Mouse (Mus musculus): ENCODE results near the gene Coasy. TPM values are rescaled to one million over a fixed set of nuclear protein-coding genes. Genes with fewer than 3 reads are reported as not detected.
A peak's percentile ranks its signal among the peaks of the same experiment; 100 is the strongest.

Coasy gene
- total RNA-seq, 1 experiment from 2014 or later: 11.4 TPM

GRCm38 (mm10) chr11:101061049-101061448, 21.3 kb upstream of the Coasy start:
- no peak for ATAC-seq (replicated peaks; ENCODE audit: insufficient number of reproducible peaks, low FRiP score, low TSS enrichment, poor library complexity, severe bottlenecking)

GRCm38 (mm10) chr11:101062165-101062884, 20.0 kb upstream of the Coasy start:
- no peak for ATAC-seq (replicated peaks; ENCODE audit: insufficient number of reproducible peaks, low FRiP score, low TSS enrichment, poor library complexity, severe bottlenecking)

- no peak for ATAC-seq (replicated peaks; ENCODE audit: insufficient number of reproducible peaks, low FRiP score, low TSS enrichment, poor library complexity, severe bottlenecking)
Observed at GRCm38 (mm10) chr11:101062971-101063675, 19.2 kb upstream of the Coasy start.

- ATAC-seq (replicated peaks; ENCODE audit: insufficient number of reproducible peaks, low FRiP score, low TSS enrichment, poor library complexity, severe bottlenecking): peak; percentile 75
Observed at GRCm38 (mm10) chr11:101063676-101064327, 18.6 kb upstream of the Coasy start.

DNA sequence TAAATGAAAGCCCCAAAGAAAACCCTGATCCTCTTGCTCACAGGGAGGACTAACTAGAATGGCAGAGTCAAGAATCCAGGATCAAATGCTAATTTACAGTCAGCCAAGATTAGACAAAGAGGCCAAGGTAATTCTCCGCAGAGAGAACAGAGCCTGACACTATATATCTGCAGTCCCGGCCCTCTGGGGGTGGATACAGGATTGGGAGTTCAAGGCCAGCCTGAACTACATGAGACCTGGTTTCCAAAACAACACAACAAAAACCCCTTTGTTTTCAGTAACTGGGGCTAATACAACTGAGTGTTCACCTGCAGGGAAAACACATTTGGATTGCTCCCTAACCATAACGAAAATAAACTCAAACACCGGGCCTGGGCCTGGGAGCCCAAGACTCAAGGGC, 17.9 kb upstream of the Coasy start:
- no peak for ATAC-seq (replicated peaks; ENCODE audit: insufficient number of reproducible peaks, low FRiP score, low TSS enrichment, poor library complexity, severe bottlenecking)

DNA sequence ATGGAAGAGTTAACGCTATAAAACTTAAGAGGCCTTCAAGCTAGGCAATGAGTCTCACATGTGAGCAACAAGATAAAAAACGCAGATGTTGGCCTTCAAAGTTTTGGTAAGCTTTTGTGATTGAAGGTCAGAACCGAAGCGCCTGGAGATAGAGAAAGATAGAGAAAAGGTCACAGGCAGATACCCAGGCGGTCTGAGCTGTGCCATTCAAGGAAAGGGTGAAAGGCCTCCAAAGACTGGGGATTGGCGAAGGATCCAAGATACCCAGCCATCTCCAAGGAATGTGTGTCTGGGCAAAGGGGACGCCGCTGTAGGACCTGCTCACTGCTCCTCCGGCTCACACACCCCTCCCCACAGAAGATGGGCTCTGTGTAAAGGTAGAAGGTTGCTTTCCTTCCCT, 17.4 kb upstream of the Coasy start:
- ATAC-seq (replicated peaks; ENCODE audit: insufficient number of reproducible peaks, low FRiP score, low TSS enrichment, poor library complexity, severe bottlenecking): no peak

DNA sequence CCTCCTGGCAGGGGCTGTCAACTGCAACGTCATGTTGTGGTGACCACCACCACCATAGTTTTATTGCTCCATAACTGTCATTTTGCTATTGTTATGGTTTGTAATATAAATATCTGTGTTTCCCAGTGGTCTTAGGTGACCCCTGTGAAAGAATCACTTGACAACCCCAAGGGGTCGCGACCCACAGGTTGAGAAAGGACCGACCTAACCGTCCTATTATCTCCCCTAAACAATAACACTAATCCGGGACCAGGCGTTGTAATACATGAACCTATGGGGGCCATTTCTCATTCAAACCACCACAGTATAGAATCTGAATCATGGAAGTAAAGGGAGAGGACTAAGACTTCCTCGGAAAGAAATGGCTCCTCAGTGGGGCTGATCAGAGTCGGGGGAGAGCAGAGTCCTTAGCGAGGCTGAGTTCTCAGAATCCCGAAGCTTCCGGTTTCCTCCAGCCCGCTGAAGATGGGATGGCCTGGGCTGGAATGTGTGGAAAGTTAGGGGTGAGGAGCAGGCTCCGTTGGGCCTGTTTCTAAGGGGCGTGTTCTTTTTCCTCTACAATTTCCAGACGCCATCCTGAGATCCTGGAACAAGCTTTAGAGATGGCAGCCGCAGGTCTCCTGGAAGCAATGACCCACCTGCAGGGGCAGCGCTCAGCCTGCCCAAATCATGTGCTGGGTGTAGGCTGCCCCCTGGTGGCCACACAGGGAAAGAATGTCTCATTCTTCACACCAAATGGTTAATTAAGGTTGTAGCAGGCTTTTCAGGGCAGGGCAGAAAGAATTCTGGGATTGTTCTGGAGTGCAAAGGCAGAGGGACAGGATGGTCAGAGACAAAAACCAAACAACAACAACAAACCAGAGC, 15.6 kb upstream of the Coasy start:
- 0 out of 2 replicates have a peak, but pooled peaks have one; percentile 28 for ATAC-seq (replicated peaks; ENCODE audit: insufficient number of reproducible peaks, low FRiP score, low TSS enrichment, poor library complexity, severe bottlenecking)

GRCm38 (mm10) chr11:101069391-101070188, 12.8 kb upstream of the Coasy start, which contains the start of gene Naglu:
TSS of gene Naglu (plus strand) at chr11:101070012.
- peak; percentile 88 for ATAC-seq (replicated peaks; ENCODE audit: insufficient number of reproducible peaks, low FRiP score, low TSS enrichment, poor library complexity, severe bottlenecking)

DNA sequence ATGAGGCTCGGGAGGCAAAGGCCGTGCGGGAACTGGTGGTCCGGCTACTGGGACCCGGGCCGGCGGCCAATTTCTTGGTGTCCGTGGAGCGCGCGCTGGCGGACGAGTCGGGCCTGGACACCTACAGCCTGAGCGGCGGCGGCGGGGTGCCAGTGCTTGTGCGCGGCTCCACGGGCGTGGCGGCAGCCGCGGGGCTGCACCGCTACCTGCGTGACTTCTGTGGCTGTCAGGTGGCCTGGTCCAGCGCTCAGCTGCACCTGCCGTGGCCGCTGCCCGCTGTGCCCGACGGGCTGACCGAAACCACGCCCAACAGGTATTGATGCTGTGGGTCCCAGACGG, 12.2 kb upstream of the Coasy start:
- ATAC-seq (replicated peaks; ENCODE audit: insufficient number of reproducible peaks, low FRiP score, low TSS enrichment, poor library complexity, severe bottlenecking): no peak

GRCm38 (mm10) chr11:101070987-101071386, 11.4 kb upstream of the Coasy start:
- ATAC-seq (replicated peaks; ENCODE audit: insufficient number of reproducible peaks, low FRiP score, low TSS enrichment, poor library complexity, severe bottlenecking): no peak

DNA sequence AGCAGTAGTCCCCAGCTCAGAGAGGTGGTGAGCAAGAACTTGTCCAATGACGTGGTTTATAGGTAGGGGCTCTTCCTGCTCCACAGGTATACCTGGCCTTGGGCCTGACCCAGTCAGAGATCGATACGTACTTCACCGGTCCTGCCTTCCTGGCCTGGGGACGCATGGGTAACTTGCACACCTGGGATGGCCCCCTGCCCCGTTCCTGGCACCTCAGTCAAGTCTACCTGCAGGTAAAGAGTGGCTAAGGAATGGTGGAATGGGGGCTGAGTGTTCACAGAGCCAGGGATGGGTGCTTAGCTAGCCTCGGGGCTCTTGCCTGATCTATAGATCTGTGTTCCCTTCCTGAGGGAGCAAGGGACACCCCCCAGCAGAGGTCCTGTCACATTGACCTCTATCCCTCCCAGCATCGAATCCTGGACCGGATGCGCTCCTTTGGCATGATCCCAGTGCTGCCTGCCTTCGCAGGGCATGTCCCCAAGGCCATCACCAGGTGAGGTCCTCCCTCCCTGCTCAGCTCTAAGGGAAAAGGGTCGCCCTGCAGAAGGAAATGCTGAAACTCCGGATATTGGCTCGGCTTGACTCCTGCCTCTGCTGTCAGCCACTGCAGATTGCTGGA, 10.4 kb upstream of the Coasy start:
- no peak for ATAC-seq (replicated peaks; ENCODE audit: insufficient number of reproducible peaks, low FRiP score, low TSS enrichment, poor library complexity, severe bottlenecking)

- no peak for ATAC-seq (replicated peaks; ENCODE audit: insufficient number of reproducible peaks, low FRiP score, low TSS enrichment, poor library complexity, severe bottlenecking)
Observed at GRCm38 (mm10) chr11:101078121-101078520, 4.2 kb upstream of the Coasy start, which contains the start of gene Hsd17b1. TSS of gene Hsd17b1 (plus strand) at chr11:101078411.

DNA sequence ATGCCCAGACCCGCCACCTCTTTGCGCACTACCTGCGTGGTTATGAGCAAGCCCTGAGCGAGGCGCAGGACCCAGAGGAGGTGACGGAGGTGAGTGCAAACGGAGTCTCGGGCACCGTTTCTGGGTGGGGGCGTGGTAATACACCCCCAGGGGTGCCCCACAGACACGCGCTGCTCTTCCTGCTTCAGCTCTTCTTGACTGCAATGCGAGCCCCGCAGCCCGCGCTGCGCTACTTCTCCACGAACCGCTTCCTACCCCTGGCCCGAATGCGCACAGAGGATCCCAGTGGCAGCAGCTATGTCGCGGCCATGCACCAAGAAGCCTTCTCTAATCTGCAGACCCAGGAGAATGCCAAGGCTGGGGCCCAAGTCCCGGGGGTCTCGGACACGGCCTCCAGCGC, 2.6 kb upstream of the Coasy start:
- no peak for ATAC-seq (replicated peaks; ENCODE audit: insufficient number of reproducible peaks, low FRiP score, low TSS enrichment, poor library complexity, severe bottlenecking)

DNA sequence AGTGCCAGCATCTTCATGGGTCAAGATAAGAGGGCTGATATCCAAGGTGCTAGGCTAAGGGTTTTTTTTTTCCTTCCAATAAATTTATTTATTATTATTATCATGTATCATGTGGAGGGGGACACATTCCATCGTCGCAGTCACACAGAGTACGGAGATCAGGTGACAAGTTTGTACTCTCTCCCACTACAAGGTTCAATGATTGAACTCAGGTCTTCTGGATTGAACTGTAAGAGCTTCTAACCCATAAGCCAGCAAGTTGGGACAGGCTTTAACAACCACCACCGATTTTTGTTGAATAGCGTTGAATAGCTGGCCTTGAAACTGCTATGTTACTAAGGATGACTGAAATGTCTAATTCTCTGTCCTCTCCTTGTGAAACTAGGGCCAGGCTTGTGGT, 1.9 kb upstream of the Coasy start:
- ATAC-seq (replicated peaks; ENCODE audit: insufficient number of reproducible peaks, low FRiP score, low TSS enrichment, poor library complexity, severe bottlenecking): no peak

- ATAC-seq (replicated peaks; ENCODE audit: insufficient number of reproducible peaks, low FRiP score, low TSS enrichment, poor library complexity, severe bottlenecking): no peak
Observed at GRCm38 (mm10) chr11:101081659-101082058, 706 bp upstream of the Coasy start.

DNA sequence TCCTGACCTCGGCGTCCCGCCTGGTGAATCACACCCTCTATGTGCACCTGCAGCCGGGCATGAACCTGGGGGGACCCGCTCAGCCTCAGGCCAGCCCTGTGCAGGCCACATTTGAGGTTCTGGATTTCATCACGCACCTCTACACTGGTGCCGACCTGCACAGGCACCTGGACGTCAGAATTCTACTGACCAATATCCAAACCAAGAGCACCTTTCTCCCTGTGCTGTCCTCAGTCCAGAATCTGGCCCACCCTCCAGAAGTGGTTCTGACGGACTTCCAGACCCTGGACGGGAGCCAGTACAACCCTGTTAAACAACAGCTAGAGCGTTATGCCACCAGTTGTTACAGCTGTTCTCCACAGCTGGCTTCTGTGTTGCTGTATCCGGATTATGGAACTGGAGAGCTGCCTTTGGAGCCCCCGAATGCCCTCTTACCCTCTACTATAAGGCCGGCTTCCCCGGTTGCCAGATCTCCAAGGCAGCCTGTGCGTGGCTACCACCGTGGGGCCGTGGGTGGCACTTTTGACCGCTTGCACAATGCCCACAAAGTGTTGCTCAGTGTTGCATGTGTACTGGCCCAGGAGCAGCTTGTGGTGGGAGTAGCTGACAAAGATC, 825 bp downstream of the Coasy start:
- ATAC-seq (replicated peaks; ENCODE audit: insufficient number of reproducible peaks, low FRiP score, low TSS enrichment, poor library complexity, severe bottlenecking): no peak

- ATAC-seq (replicated peaks; ENCODE audit: insufficient number of reproducible peaks, low FRiP score, low TSS enrichment, poor library complexity, severe bottlenecking): no peak
Observed at GRCm38 (mm10) chr11:101084246-101084645, 1.9 kb downstream of the Coasy start.

Measured in monocyte, adult 5-6 weeks (primary cell).